Mouse (Mus musculus): ENCODE data around the gene Galnt7. TPM values are rescaled to one million over a fixed set of nuclear protein-coding genes. Genes with fewer than 3 reads are reported as not detected.

The Galnt7 gene
- total RNA-seq, 2 experiments from 2014 or later, result 13.5 to 13.6 TPM

DNA sequence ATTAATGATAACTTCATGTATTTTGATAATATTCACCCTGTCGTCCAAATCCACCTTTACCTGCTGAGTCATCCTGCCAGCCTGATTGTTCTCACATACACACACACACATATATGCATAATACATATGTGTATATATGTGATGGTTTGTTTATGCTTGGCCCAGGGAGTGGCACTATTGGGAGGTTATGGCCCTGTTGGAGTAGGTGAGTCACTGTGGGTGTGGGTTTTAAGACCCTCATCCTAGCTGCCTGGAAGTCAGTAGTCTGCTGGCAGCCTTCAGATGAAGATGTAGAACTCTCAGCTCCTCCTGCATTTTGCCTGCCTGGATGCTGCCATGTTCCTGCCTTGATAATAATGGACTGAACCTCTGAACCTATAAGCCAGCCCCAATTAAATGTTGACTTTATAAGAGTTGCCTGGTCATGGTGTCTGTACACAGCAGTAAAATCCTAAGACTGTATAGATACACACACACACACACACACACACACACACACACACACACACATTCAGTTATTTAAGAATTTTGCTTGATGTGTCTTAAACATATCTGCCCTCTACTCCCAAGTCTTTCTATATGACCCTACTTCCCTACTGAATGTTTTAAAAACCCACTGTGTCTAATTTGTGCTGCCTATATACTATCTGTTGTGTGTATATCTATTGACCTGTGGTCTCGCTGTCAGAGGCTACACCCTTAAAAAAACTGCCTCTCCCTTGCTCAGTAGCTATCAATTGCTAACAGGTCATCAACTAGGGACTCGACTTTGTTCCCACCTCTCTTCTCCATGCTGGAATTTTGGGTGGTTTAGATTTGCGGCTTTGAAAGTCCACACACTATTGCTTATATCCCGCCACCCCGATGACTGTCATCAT is 23.8 kb downstream of the Galnt7 start:
- no peak for DNase-seq

DNA sequence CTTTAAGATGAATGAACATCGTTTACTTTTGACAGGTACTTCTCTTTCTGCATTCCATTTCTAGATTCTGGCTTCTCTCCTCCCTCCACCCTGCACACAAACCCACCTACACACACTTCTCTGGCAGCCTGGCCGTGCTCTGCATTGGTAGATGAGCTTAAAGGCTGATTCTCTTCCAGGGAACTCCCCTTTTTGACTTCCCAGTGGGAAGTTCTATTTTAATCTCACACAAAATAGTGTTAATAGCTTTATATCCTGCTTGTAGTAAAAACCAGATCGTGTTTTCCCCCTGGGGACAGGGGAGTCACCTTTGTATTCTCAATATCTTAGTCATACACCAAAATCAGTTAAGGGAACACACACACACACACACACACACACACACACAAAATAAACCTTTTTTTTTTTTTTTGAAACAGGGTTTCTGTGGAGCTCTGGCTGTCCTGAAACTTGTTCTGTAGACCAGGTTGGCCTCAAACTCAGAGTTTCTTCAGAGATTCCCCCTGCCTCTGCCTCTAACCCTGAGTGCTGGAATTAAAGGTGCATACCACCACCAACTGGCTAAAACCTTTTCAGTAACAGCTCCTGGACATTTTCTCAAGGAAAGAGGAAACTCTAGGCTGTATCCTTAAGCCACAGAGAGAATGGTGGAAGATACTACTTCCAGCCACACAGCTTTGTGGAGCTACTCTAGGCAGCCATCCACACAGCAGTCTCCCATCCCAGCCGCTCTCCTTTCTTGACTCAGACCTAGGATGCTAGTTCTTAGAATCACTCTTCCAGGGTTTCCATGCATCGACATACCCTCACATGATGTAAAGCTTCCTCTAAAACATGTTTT is 24.7 kb downstream of the Galnt7 start:
- no peak for DNase-seq

DNA sequence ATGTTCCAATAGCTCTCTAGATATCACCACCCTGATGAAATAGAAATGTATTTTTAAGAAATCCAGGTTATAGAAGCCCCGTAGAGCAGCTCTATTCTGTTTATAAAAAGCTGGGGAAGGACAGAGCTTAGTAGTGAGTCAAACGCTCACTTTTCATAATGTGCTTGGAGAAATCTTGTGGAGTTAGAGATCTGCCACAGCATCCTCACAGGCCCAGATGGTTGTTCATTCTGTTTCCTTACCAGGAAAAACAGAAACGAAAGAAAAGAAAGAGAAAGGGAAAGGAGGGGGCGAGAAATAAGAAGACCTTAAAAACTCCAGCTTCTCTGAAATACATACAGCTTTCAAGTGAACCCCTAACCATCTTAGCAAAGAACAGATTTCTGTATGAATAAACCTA is 28.9 kb downstream of the Galnt7 start:
- no peak for DNase-seq

DNA sequence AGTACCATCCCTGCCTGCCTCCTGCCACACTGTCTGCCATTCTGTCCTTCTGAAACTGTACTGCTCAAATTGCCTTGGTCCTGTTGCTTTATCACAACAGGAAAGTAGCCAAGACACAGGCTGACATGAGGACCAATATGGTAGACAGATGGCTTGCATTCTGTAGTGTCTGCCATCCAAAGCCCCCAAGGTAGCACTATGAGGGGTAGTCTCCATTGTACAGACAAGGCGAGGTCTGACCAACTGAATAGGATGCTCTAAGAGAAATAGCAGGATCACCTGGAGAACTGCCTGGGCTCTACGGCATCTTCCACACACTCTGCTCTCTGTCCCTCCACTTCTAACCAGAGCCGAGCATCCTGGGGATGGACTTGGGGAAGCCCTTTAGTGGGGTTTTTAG is 29.8 kb downstream of the Galnt7 start:
- no peak for DNase-seq

DNA sequence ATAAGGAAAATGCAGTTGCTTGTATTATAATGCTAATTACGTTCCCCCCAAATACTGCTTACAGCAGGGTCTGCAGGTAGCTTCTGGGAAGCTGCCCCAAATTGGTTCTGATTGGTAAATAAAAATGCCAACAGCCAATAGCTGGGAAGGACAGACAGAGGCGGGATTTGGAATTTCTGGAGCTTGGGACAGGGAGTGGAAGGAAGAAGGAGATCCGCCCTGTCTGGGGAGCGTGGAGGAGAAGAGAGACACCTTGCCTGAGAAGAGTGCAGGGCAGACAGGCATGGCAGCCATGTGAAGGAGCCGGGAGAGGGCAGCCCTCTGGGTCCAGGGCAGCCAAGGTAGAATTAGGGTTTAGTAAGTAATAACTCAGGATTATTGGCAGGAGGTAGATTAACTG is 35.9 kb downstream of the Galnt7 start:
- DNase-seq, result no peak

DNA sequence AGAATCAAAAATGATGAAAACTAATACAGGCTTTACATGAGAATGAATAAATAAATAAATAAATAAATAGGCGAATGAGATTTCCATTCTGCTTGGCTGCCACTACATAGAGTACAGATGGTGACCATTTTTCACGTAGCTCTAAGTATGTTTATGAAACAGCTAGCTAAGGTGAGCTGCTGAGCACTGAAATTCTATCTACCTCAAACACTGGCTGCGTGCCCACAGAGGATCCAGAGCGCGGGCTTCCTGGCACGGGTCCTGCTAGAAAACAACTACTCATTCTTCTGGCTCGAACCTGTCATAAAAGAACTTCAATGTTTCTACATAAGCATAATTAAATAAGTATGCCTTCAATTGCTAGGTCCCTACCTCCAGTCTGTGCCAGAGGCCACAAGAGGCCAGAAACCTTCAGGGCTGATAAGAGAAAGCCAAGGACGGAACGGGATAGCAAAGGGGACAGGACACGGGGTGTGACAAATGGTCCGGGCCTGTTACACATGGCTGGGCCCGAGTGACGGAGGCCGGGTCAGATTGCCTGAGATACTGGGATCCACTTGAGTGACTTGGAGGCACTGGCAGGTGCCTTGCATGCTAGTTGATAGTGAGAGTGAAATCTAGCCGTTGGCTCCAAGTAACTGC is 37.7 kb downstream of the Galnt7 start:
- DNase-seq, result peak; percentile 79

DNA sequence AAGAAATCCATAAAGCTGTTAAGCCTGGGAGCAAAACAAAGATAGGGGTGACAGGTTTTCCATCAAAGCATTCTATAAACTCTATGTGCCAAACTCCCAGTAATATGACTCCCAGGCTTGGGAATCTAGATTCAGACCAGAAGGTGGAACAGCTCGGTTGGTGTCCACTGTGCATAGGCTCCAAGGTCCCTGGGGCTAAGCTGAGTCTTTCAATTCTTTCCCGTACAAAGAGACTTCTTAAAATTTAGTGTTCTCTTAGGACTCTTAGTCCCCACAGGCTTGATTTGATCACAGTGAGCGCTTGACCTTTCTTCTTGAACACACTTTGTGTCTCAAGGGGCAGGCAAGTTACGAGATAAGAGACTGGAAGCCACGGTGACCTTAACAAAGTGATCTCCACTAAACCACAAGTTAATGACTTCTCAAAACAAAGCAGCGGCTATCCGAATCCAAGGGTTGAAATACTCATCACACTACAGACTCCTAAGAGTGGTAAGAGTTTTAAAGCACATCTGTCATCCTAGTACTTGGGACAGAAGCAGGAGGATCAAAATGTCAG is 41.3 kb downstream of the Galnt7 start:
- DNase-seq, result peak; percentile 18 to 27

DNA sequence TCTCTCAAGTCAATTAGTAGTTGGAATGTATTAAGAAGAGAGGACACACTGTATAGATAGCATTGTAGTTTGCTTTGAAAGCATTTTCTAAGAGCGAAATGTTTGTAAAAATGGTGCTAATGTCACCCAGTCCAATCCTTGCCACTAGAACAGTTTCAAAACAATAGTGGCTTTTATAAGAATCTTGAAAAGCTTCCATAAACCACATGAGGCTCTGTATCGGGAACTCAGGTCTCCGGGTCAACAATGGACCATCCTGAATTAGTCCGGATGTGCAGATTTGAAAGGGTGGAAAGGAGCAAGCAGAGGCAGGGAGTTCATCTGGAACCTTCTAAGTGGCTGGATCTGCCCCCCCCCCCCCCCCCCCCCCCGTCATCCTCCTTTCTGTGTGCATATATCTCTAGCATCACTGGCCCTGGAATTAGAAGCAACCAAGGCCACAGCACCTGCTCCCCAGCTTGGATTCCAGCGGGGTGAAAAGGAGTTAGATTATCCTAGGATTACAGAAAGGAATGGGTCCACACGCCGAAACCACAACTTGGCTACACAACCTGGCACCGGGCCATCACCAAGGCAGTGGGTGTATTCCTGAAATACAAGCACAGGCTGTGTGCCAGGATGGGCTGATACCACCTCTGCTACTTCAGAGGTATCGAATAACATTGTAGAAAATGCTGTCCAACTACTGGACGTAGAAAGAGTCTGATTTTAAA is 42.0 kb downstream of the Galnt7 start:
- DNase-seq, result peak; percentile 69 to 79

DNA sequence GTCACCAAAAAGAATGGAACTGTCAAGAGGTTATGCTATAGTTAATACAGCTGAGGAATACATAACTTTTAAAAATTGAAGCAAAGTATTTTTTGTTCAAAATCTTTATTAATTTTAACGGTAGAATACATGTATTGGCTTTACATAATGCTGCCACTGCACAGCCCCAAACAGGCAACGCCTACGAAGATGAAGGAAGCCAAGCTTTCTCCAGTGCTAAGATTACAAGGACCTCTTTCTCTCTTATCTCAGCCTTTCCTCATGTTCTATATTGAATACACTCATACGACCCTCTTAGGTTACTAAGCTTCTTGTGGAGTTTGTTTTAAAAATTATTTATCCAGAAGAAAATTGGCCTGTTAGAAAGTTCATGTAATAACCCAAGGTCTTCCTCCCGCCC is 50.3 kb downstream of the Galnt7 start:
- no peak for DNase-seq

DNA sequence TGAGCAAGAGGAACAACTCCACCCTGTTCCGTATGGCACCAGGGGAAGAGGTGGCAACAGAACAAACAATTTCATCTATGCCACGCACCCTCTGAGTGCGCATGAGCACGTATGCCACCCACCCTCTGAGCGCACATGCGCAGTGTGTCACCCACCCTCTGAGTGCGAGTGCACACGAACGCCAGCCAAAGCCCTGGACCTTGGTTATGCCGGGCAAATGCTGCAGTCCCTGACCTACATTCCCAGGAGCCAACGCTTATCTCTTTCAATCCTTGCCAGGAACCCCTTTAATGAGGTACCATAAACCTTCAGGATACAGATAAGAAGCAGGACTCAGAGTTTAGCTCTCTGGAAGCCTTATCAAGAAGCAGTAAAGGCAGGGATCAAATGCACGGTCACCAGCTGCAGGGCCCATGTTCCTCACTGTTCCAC is 50.8 kb downstream of the Galnt7 start:
- peak; percentile 85 to 90 for DNase-seq

DNA sequence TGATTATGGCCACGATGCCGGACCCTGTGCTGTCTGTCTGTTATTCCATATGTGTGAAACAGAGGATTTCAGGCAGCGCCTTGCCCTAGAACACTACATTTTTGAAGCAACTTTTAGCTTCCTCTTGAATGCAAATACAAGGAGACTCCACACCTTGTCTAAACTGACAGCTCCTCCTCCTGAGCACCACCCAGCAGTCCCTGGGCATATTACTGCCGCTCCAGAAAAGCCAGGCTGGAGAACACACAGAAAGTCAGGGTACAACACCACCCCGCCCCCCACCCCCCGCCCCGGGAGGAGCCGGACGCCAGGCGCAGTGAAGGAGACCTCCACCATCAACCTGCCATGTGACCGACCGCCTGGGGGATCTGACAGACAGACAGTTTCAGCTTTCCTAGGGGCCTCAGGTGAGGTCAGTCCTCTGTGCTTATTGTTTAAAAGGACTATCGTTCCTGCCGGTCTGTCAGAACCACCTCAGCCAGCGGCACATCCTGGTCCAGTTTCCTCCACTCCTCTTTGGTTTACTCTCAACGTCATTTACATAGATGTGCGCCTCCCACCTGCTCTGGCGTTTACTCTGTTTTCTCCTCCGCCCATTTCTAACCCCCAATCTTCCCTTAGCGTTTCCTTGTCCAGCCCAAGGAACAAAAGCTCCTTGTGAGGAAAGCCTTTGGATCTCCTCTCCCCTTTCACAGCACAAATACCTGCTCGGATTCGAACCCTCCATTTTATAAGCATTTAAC is 52.8 kb downstream of the Galnt7 start:
- no peak for DNase-seq

DNA sequence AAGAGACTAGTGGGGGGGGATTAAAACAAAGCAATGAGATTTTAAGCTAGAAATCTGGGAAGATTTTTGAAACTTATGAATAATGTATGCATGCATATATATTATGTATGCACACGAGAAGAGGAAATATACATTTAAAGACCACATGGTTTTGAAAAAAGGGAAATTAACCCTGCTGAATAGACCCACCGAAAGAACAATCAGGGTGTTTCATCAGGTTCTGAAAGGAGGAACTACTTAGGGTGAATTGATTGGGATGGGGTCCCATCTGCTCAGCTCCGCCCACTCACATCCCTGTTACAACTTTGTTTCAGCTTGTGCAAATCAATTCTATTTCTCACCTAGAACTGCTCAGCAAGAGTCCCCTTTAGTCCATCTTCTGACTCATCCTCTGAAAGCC is 57.0 kb downstream of the Galnt7 start:
- DNase-seq, result no peak

DNA sequence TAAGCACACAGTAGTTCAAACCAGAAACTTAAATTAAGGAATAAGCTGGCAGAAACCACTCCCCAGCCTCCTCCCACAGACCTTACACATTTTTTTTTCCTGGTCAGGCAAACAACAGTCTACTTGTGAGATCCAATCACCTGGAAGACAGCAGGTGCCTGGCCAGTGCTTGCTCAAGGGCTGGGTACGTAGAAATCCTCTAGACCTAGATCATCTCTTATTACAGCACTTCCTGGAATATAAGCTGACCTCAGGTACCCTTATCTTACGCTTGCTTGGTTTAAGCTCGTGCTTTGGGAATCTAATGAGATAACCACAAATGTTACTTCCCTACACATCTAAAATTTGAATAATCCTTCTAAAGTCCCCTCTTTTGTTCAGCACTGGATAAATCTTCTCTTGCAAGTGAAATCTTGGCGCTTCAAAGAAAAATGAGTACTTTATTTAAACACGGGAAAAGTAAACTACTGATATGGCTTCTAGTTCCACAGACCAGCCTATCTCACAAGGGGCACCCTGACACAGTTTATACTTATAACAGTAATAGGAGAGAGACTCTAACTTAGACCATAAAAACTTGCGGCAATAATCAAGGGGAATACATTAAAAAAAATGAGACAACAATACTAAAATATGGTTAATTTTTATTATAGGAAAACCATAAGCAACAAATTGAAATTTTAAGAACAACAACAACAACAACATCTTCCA is 58.5 kb downstream of the Galnt7 start:
- no peak for DNase-seq

DNA sequence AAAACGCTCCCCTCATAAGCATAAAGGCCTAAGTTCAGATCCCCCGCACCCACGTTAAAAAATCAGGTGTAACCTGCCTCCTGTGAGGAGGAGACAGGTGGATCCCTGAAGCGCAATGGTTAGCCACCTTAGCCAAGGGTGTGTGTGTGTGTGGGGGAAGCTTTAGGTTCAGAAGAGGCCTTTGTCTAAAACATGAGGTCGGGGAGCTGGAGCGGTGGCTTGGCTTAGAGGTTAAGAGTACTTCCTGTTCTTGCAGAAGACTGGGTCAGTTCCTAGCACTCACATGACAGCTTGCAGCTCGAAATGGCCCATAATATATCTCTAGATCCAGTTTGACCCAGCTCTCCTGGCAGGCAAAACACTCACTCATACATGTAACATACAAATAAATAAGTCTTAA is 60.2 kb downstream of the Galnt7 start:
- no peak for DNase-seq

DNA sequence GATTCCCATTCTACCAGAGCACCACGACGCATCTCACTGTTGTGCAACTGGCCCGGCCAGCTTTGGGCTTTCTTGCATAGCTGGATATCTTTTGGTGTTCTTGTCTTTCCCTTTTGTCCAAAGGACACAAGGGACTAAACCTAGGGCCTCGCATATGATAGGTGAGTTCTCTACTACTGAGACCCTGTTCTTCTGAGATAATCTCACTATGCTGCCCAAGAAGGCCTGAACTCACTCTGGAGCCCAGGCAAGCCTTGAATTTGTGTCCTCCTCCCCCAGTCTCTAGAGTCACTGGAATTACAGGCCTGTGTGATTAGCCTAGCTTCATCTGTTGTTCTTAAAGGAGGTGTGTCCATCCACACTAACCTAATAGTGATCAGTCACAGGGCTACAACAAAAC is 61.2 kb downstream of the Galnt7 start:
- DNase-seq, result no peak

DNA sequence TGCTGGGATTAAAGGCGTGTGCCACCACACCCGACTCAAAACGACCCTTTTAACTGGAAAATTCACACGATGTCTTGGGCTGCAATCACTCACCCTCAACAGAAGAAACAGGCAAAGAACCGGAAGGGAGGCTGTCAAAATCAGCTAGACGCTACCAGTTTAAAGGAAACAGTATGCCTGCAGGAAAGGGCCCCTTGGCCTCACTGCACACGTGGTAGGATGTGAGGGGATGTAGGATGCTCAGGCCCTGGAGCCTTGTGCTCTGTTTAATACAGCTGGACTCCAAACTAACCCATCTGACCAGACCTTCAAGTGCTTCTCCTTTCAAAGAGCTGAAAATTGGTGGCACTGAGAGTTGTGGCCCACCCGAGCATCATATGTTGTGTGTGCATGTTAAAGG is 62.8 kb downstream of the Galnt7 start:
- no peak for DNase-seq

DNA sequence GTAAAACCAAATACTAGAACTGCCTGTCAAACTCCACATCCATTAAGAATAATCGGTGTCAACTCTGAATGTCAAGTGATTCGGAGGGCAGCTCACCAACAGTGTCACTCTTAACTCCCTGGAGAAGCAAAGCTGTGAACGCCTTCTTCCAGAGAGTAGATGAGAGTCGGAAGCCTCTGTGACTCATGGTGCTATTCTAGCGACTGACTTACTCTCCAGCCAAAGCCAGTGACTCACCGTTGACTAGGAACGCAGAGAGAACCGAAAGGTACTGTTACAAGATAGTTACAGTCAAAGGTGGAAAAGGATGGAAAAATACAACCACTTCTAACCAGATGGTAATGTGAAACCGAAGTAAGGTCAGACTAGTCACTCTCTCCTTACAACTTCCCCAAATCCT is 63.7 kb downstream of the Galnt7 start:
- DNase-seq, result peak; percentile 64

DNA sequence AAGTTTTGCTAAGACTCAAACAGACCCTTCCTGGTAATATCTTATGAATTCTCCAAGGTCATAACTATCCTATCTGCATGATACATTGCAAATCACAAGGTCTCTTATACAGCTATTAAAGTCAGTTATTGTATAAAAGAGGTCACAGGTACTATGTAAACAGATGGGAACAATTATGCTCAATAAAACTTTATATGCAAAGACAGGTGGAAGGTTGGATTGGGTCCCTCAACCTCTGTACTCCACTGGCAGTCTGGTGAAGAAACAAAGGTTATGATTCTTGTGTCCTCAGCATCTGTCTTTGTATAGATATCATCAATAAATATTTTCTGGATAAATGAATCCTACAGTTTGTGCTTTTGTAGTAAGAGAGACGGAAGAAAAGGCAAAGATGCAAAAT is 64.2 kb downstream of the Galnt7 start:
- DNase-seq, result no peak

DNA sequence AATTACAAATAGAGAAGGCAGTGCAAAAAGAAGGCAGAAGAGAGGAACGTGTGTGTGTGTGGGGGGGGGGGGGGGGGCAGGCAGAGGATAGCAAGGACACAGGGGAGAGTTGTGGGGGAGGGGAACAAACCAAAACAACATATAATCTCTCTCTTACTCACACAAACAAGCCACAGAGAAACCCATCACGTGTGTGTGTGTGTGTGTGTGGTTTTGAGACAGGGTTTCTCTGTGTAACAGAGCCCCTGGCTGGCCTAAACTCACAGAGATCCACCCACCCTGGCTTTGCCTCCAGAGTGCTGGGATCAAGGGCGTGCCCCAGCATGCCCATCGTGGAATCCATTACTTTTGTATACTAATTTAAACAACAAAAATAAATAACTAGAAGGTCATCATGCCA is 66.2 kb downstream of the Galnt7 start:
- no peak for DNase-seq

DNA sequence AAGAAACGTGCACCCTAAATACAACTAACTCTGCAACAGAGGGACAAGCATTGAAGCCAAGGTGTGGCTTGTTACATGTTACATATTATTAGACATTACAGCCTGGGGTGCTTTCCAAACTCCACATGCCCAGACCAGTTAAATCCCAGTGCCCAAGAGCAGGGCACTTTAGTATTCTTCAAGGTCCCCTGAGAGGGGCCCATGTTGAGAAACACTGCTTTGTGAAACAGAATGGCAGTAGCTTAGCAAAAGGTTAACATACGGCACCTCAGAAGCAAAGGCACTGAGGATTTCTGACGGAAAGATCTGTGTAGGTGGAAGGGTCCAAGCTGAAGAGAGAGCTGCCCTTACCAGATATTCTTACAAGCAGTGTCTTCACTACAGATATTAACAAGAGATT is 67.0 kb downstream of the Galnt7 start:
- DNase-seq, result no peak

DNA sequence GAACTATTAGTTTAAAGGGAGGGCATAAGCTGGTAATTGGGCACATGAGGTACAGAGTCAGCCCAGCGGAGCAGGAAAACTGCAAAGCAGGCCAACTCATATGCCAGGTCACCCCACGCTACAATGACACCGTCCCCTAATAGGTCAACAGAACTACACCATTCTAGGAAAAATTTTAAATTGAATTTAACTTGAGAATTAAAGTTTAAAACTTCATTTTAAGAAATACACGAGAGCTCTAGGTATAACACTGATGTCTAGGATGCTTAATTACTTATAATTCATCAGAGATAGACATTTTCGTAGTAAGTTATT is 67.7 kb downstream of the Galnt7 start:
- no peak for DNase-seq

All from adrenal gland, postnatal 36 days (tissue).